In the genomic region with DNA sequence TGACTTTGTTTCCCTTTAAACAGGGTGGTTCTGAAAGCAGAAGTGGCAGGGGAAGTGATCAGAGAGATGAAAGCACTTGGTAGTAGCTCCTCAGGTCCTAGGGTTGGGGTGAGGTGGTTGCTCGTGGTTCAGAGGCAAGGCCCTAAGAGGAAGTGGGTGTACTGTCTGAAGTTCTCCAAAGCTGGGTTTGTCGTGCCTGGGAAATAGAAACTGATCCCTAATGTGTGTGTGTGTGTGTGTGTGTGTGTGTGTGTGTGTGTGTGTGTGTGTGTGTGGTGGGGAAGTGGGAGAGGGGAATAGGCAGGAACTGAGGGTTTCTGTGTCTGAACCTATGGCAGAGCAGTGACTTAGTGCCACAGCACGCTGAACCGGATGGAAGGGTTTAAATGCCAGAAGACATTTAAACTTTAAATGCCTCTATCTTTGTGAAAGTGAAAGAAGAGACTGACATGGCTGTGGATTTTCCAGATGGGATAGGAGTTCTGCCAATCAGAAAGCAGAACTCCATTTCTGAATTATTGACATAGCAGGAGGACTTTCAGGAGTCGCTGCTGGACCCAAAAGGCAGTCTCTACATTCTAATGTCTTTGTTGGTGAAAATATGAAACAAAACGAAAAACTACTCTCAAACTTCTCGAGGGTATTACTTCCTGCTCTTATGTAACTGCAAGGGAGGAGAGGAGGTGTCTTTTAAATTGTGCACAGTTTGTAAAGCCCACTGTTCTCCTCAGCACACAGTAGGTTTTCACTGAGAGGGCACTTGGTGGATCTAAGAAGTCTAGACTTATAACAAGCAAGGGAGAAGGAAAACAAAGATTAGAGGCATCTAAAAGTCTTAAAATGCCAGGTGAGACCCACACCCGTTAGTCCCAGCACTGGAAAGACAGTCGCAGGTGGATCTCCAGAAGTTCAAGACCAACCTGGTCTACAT, we compare ENCODE assay signal across 8 mouse cellular contexts. TPM values are rescaled to one million over a fixed set of nuclear protein-coding genes. Genes with fewer than 3 reads are reported as not detected.
DNase-seq lines count a peak whose midpoint lies in the region; ATAC-seq and TF ChIP-seq lines count a peak whose summit lies in the region.

No protein-coding gene starts in this region.

- no peak for TF ChIP-seq CTCF in heart, adult 2 months (IDR thresholded peaks at IDR 0.05)
- no peak for TF ChIP-seq CTCF in heart, postnatal 0 days (IDR thresholded peaks at IDR 0.05; ENCODE audit: low read depth)
- TF ChIP-seq CTCF in lung, embryonic 14.5 days (IDR thresholded peaks at IDR 0.05; ENCODE audit: low read depth): no peak

- 39% methylated on average over 9 of the region's 9 CpGs for WGBS in heart, adult 2 months
- WGBS in heart, postnatal 0 days: 46% methylated on average over 9 of the region's 9 CpGs
- WGBS in lung, embryonic 14.5 days: 56% methylated on average over 9 of the region's 9 CpGs
- 52% methylated on average over 9 of the region's 9 CpGs for whole genome bisulfite sequencing in stomach, embryonic 15.5 days
- 70% methylated on average over 9 of the region's 9 CpGs for WGBS in forebrain, embryonic 12.5 days
- WGBS in hindbrain, embryonic 12.5 days: 69% methylated on average over 9 of the region's 9 CpGs

- no peaks in the 10 kb centered on the region for H3K9me3 ChIP-seq in heart, postnatal 0 days (replicated peaks; ENCODE audit: control insufficient read depth, low read length)
- no peaks in the 10 kb centered on the region for H3K9me3 ChIP-seq in lung, embryonic 14.5 days (ENCODE audit: low read depth, low read length)
- no peaks in the 10 kb centered on the region for H3K9me3 ChIP-seq in stomach, embryonic 15.5 days
- H3K9me3 ChIP-seq in forebrain, embryonic 12.5 days: no peaks in the 10 kb centered on the region
- no peaks in the 10 kb centered on the region for H3K9me3 ChIP-seq in hindbrain, embryonic 12.5 days (replicated peaks)

- DNase-seq in heart, adult 2 months: peak; percentile 54 to 65
- DNase-seq in heart, postnatal 25 days (ENCODE audit: low spot score): no peak
- DNase-seq in heart, postnatal 0 days (ENCODE audit: low spot score): peak; percentile 38
- DNase-seq in lung, embryonic 14.5 days: no peak
- no peak for DNase-seq in left cerebral cortex, postnatal 14 days (ENCODE audit: low spot score in 2 of 2)

- TF ChIP-seq POLR2A in heart, adult 2 months (IDR thresholded peaks at IDR 0.05; ENCODE audit: insufficient read depth, low read depth, low read length): no peak; the same call in 1 of the 2 replicates

- H3K9ac ChIP-seq in heart, adult 2 months (ENCODE audit: low read depth, low read length): peak overlapping the region; percentile 66
- H3K9ac ChIP-seq in heart, postnatal 0 days (replicated peaks; ENCODE audit: low read depth, low read length): peak overlapping the region; percentile 55; the same call in 1 of the 2 replicates
- H3K9ac ChIP-seq in lung, embryonic 14.5 days: no peak overlapping the region
- H3K9ac ChIP-seq in stomach, embryonic 15.5 days: no peak overlapping the region
- no peak overlapping the region for H3K9ac ChIP-seq in forebrain, embryonic 12.5 days
- H3K9ac ChIP-seq in hindbrain, embryonic 12.5 days: no peak overlapping the region

- ATAC-seq in heart, postnatal 0 days (ENCODE audit: insufficient read depth, low read depth): peak; percentile 28; the same call in 1 of the 2 replicates
- no peak for ATAC-seq in lung, embryonic 14.5 days (ENCODE audit: insufficient read depth)
- no peak for ATAC-seq in stomach, embryonic 15.5 days (ENCODE audit: insufficient read depth, low FRiP score, low read depth)
- no peak for ATAC-seq in forebrain, embryonic 12.5 days (ENCODE audit: low FRiP score)
- no peak for ATAC-seq in hindbrain, embryonic 12.5 days (ENCODE audit: low FRiP score)

- H3K27ac ChIP-seq in heart, adult 2 months: peak overlapping the region; percentile 97
- peak overlapping the region; percentile 91 for H3K27ac ChIP-seq in heart, postnatal 0 days (ENCODE audit: low read depth)
- no peak overlapping the region for H3K27ac ChIP-seq in lung, embryonic 14.5 days (ENCODE audit: low read depth)
- no peak overlapping the region for H3K27ac ChIP-seq in stomach, embryonic 15.5 days
- no peak overlapping the region for H3K27ac ChIP-seq in forebrain, embryonic 12.5 days
- no peak overlapping the region for H3K27ac ChIP-seq in hindbrain, embryonic 12.5 days

- intact Hi-C loops in heart, adult 2 months (cut with DNase I): loop anchor here (5.0 kb wide), 1 partner anchor 514 kb away; no protein-coding TSS in a partner anchor
- intact Hi-C loops in heart, postnatal 25 days (cut with DNase I): loop anchor here (10.0 kb wide), 1 partner anchor 512 kb away; the partner anchor contains the start of gene Mmp28
- intact Hi-C loops in left cerebral cortex, postnatal 14 days (cut with DNase I): no loop called here

- H3K36me3 ChIP-seq in heart, adult 2 months (ENCODE audit: control insufficient read depth, insufficient read depth, low read length): peaks cover 30% of the 10 kb centered on the region
- H3K36me3 ChIP-seq in heart, postnatal 0 days (replicated peaks; ENCODE audit: control insufficient read depth, insufficient read depth, low read length): no peaks in the 10 kb centered on the region
- no peaks in the 10 kb centered on the region for H3K36me3 ChIP-seq in lung, embryonic 14.5 days (ENCODE audit: insufficient read depth)
- no peaks in the 10 kb centered on the region for H3K36me3 ChIP-seq in stomach, embryonic 15.5 days
- no peaks in the 10 kb centered on the region for H3K36me3 ChIP-seq in forebrain, embryonic 12.5 days (replicated peaks)
- no peaks in the 10 kb centered on the region for H3K36me3 ChIP-seq in hindbrain, embryonic 12.5 days

- H3K79me2 ChIP-seq in heart, adult 2 months (replicated peaks; ENCODE audit: control insufficient read depth, insufficient read depth, low read length): peaks cover 1% of the 10 kb centered on the region; the same call in 1 of the 2 replicates

- H3K4me2 ChIP-seq in heart, postnatal 0 days (ENCODE audit: low read depth, low read length): peak overlapping the region; percentile 76
- peak overlapping the region; percentile 48; the same call in 1 of the 2 replicates for H3K4me2 ChIP-seq in lung, embryonic 14.5 days
- peak overlapping the region; percentile 37 for H3K4me2 ChIP-seq in stomach, embryonic 15.5 days
- no peak overlapping the region for H3K4me2 ChIP-seq in forebrain, embryonic 12.5 days
- no peak overlapping the region for H3K4me2 ChIP-seq in hindbrain, embryonic 12.5 days (replicated peaks)

- H3K4me1 ChIP-seq in heart, adult 2 months (ENCODE audit: control insufficient read depth, insufficient read depth, low read length): peaks cover 12% of the 10 kb centered on the region
- peaks cover 10% of the 10 kb centered on the region for H3K4me1 ChIP-seq in heart, postnatal 0 days (ENCODE audit: control insufficient read depth, insufficient read depth)
- H3K4me1 ChIP-seq in lung, embryonic 14.5 days (ENCODE audit: insufficient read depth): no peaks in the 10 kb centered on the region
- peaks cover 13% of the 10 kb centered on the region; the same call in 1 of the 2 replicates for H3K4me1 ChIP-seq in stomach, embryonic 15.5 days
- H3K4me1 ChIP-seq in forebrain, embryonic 12.5 days: 0 out of 2 replicates have a peak, but pooled peaks cover 3% of the 10 kb centered on the region
- 0 out of 2 replicates have a peak, but pooled peaks cover 3% of the 10 kb centered on the region for H3K4me1 ChIP-seq in hindbrain, embryonic 12.5 days

- TF ChIP-seq EP300 in heart, adult 2 months (IDR thresholded peaks at IDR 0.05; ENCODE audit: insufficient read depth, low read depth, low read length): no peak
- TF ChIP-seq EP300 in heart, postnatal 0 days (IDR thresholded peaks at IDR 0.05; ENCODE audit: low read depth): no peak

- peak overlapping the region; percentile 63 for H3K4me3 ChIP-seq in heart, adult 2 months
- H3K4me3 ChIP-seq in heart, postnatal 0 days (ENCODE audit: low read depth, low read length): peak overlapping the region; percentile 52
- no peak overlapping the region; the same call in 1 of the 2 replicates for H3K4me3 ChIP-seq in lung, embryonic 14.5 days (ENCODE audit: low read depth, low read length)
- H3K4me3 ChIP-seq in stomach, embryonic 15.5 days (replicated peaks): peak overlapping the region; percentile 14; the same call in 1 of the 2 replicates
- H3K4me3 ChIP-seq in forebrain, embryonic 12.5 days (replicated peaks): no peak overlapping the region
- H3K4me3 ChIP-seq in hindbrain, embryonic 12.5 days: no peak overlapping the region

- H3K27me3 ChIP-seq in heart, adult 2 months (ENCODE audit: control insufficient read depth, insufficient read depth, low read length): no peaks in the 10 kb centered on the region
- peaks cover 13% of the 10 kb centered on the region; the same call in 1 of the 2 replicates for H3K27me3 ChIP-seq in heart, postnatal 0 days (ENCODE audit: control insufficient read depth, insufficient read depth, low read length)
- peaks cover 30% of the 10 kb centered on the region for H3K27me3 ChIP-seq in lung, embryonic 14.5 days (ENCODE audit: insufficient read depth, low read length)
- H3K27me3 ChIP-seq in stomach, embryonic 15.5 days (replicated peaks): peaks cover 34% of the 10 kb centered on the region
- H3K27me3 ChIP-seq in forebrain, embryonic 12.5 days: peaks cover 64% of the 10 kb centered on the region
- H3K27me3 ChIP-seq in hindbrain, embryonic 12.5 days: peaks cover 49% of the 10 kb centered on the region

RNA-seq across cellular contexts. Expression of gene Slfn5, which starts 1.7 kb away (rescaled TPM):
- total RNA-seq in heart, adult 2 months (2021): 10 to 100 TPM; 54.1 to 59.2 TPM
- polyA plus RNA-seq in heart, adult 2 months (2012; rRNA removed): 17.9 and 41.8 TPM in 2 replicates
- total RNA-seq in heart, postnatal 25 days (2021): 10 to 100 TPM; 60.8 to 70.3 TPM
- total RNA-seq in heart, postnatal 0 days (2014; rRNA removed; ENCODE audit: low replicate concordance): 21.5 and 29.0 TPM in 2 replicates
- 15.6 and 18.7 TPM in 2 replicates for polyA plus RNA-seq in heart, postnatal 0 days (2015; fragmentation: Nextera tagmentation; extraction: Ambion mirVana)
- polyA plus RNA-seq in lung, embryonic 14.5 days (2014; fragmentation: Nextera tagmentation; extraction: Ambion mirVana): 1.5 and 1.6 TPM in 2 replicates
- polyA plus RNA-seq in stomach, embryonic 15.5 days (2015; fragmentation: Nextera tagmentation; extraction: Ambion mirVana): 2.4 and 2.5 TPM in 2 replicates
- polyA plus RNA-seq in forebrain, embryonic 12.5 days (2016; fragmentation: Nextera tagmentation; extraction: Ambion mirVana): 0.38 and 0.89 TPM in 2 replicates
- total RNA-seq in left cerebral cortex, postnatal 14 days (2021): 1 to 10 TPM; 4.0 to 5.0 TPM
- 1.1 and 1.3 TPM in 2 replicates for polyA plus RNA-seq in hindbrain, embryonic 12.5 days (2016; fragmentation: Nextera tagmentation; extraction: Ambion mirVana)

RNA-seq across cellular contexts. Expression of gene Slfn9, which starts 38.8 kb away (rescaled TPM):
- under 1 TPM; 0.82 to 0.99 TPM for total RNA-seq in heart, adult 2 months (2021)
- polyA plus RNA-seq in heart, adult 2 months (2012; rRNA removed): 0.20 and 0.53 TPM in 2 replicates
- total RNA-seq in heart, postnatal 25 days (2021): 1 to 10 TPM; 1.1 to 1.5 TPM
- total RNA-seq in heart, postnatal 0 days (2014; rRNA removed; ENCODE audit: low replicate concordance): 3.1 and 7.6 TPM in 2 replicates
- 4.9 and 5.2 TPM in 2 replicates for polyA plus RNA-seq in heart, postnatal 0 days (2015; fragmentation: Nextera tagmentation; extraction: Ambion mirVana)
- 34.4 and 36.1 TPM in 2 replicates for polyA plus RNA-seq in lung, embryonic 14.5 days (2014; fragmentation: Nextera tagmentation; extraction: Ambion mirVana)
- 23.8 and 26.8 TPM in 2 replicates for polyA plus RNA-seq in stomach, embryonic 15.5 days (2015; fragmentation: Nextera tagmentation; extraction: Ambion mirVana)
- 12.6 and 13.4 TPM in 2 replicates for polyA plus RNA-seq in forebrain, embryonic 12.5 days (2016; fragmentation: Nextera tagmentation; extraction: Ambion mirVana)
- under 1 TPM; 0.42 to 0.63 TPM for total RNA-seq in left cerebral cortex, postnatal 14 days (2021)
- 10.1 and 10.9 TPM in 2 replicates for polyA plus RNA-seq in hindbrain, embryonic 12.5 days (2016; fragmentation: Nextera tagmentation; extraction: Ambion mirVana)

RNA-seq across cellular contexts. Expression of gene Unc45b, which starts 42.5 kb away (rescaled TPM):
- total RNA-seq in heart, adult 2 months (2021): 100 to 1,000 TPM; 167 to 190 TPM
- polyA plus RNA-seq in heart, adult 2 months (2012; rRNA removed): 107 and 159 TPM in 2 replicates
- total RNA-seq in heart, postnatal 25 days (2021): 100 to 1,000 TPM; 172 to 215 TPM
- total RNA-seq in heart, postnatal 0 days (2014; rRNA removed; ENCODE audit: low replicate concordance): 200 and 239 TPM in 2 replicates
- polyA plus RNA-seq in heart, postnatal 0 days (2015; fragmentation: Nextera tagmentation; extraction: Ambion mirVana): 153 and 167 TPM in 2 replicates
- polyA plus RNA-seq in lung, embryonic 14.5 days (2014; fragmentation: Nextera tagmentation; extraction: Ambion mirVana): 5.6 and 7.8 TPM in 2 replicates
- 2.5 and 2.6 TPM in 2 replicates for polyA plus RNA-seq in stomach, embryonic 15.5 days (2015; fragmentation: Nextera tagmentation; extraction: Ambion mirVana)
- 1.0 and 1.3 TPM in 2 replicates for polyA plus RNA-seq in forebrain, embryonic 12.5 days (2016; fragmentation: Nextera tagmentation; extraction: Ambion mirVana)
- total RNA-seq in left cerebral cortex, postnatal 14 days (2021): 1 to 10 TPM; 2.9 to 4.3 TPM
- 1.4 and 4.1 TPM in 2 replicates for polyA plus RNA-seq in hindbrain, embryonic 12.5 days (2016; fragmentation: Nextera tagmentation; extraction: Ambion mirVana)

RNA-seq across cellular contexts. Expression of gene Nle1, which starts 44.7 kb away (rescaled TPM):
- total RNA-seq in heart, adult 2 months (2021): 10 to 100 TPM in 1 of 2 experiments, 1 to 10 TPM in 1; 8.4 to 11.4 TPM
- polyA plus RNA-seq in heart, adult 2 months (2012; rRNA removed): 17.7 and 24.0 TPM in 2 replicates
- total RNA-seq in heart, postnatal 25 days (2021): 10 to 100 TPM; 12.1 to 14.5 TPM
- total RNA-seq in heart, postnatal 0 days (2014; rRNA removed; ENCODE audit: low replicate concordance): 25.9 and 28.1 TPM in 2 replicates
- 9.0 and 9.4 TPM in 2 replicates for polyA plus RNA-seq in heart, postnatal 0 days (2015; fragmentation: Nextera tagmentation; extraction: Ambion mirVana)
- 33.0 and 37.4 TPM in 2 replicates for polyA plus RNA-seq in lung, embryonic 14.5 days (2014; fragmentation: Nextera tagmentation; extraction: Ambion mirVana)
- polyA plus RNA-seq in stomach, embryonic 15.5 days (2015; fragmentation: Nextera tagmentation; extraction: Ambion mirVana): 30.7 and 31.1 TPM in 2 replicates
- 32.3 and 37.3 TPM in 2 replicates for polyA plus RNA-seq in forebrain, embryonic 12.5 days (2016; fragmentation: Nextera tagmentation; extraction: Ambion mirVana)
- 10 to 100 TPM; 31.2 to 35.6 TPM for total RNA-seq in left cerebral cortex, postnatal 14 days (2021)
- 32.1 and 32.7 TPM in 2 replicates for polyA plus RNA-seq in hindbrain, embryonic 12.5 days (2016; fragmentation: Nextera tagmentation; extraction: Ambion mirVana)

Comparison
In these comparisons a context has a peak if more than half of its experiments do, and no peak if none do; other contexts are left out.
1. DNase-seq: peak in heart, adult 2 months (2 of 2) and heart, postnatal 0 days (single experiment); none in heart, postnatal 25 days (single experiment), lung, embryonic 14.5 days (single experiment) and left cerebral cortex, postnatal 14 days (0 of 2).
2. H3K27ac ChIP-seq: peak in heart, adult 2 months (single experiment) and heart, postnatal 0 days (single experiment); none in lung, embryonic 14.5 days (single experiment), stomach, embryonic 15.5 days (single experiment), forebrain, embryonic 12.5 days (single experiment) and hindbrain, embryonic 12.5 days (single experiment).
3. H3K4me3 ChIP-seq: peak in heart, adult 2 months (single experiment), heart, postnatal 0 days (single experiment) and stomach, embryonic 15.5 days (single experiment); none in lung, embryonic 14.5 days (single experiment), forebrain, embryonic 12.5 days (single experiment) and hindbrain, embryonic 12.5 days (single experiment).
4. H3K9ac ChIP-seq: peak in heart, adult 2 months (single experiment) and heart, postnatal 0 days (single experiment); none in lung, embryonic 14.5 days (single experiment), stomach, embryonic 15.5 days (single experiment), forebrain, embryonic 12.5 days (single experiment) and hindbrain, embryonic 12.5 days (single experiment).
5. H3K4me2 ChIP-seq: peak in heart, postnatal 0 days (single experiment), lung, embryonic 14.5 days (single experiment) and stomach, embryonic 15.5 days (single experiment); none in forebrain, embryonic 12.5 days (single experiment) and hindbrain, embryonic 12.5 days (single experiment).
6. RNA of gene Unc45b, which starts 42.5 kb away (polyA plus RNA-seq): 153 to 167 TPM in heart, postnatal 0 days and 107 to 159 TPM in heart, adult 2 months; 5.6 to 7.8 TPM in lung, embryonic 14.5 days, 2.5 to 2.6 TPM in stomach, embryonic 15.5 days, 1.4 to 4.1 TPM in hindbrain, embryonic 12.5 days and 1.0 to 1.3 TPM in forebrain, embryonic 12.5 days; every median in the first group is over 10 times any median in the second.